Mouse (Mus musculus): ENCODE results near the gene Pou3f1.

The Pou3f1 gene

DNA sequence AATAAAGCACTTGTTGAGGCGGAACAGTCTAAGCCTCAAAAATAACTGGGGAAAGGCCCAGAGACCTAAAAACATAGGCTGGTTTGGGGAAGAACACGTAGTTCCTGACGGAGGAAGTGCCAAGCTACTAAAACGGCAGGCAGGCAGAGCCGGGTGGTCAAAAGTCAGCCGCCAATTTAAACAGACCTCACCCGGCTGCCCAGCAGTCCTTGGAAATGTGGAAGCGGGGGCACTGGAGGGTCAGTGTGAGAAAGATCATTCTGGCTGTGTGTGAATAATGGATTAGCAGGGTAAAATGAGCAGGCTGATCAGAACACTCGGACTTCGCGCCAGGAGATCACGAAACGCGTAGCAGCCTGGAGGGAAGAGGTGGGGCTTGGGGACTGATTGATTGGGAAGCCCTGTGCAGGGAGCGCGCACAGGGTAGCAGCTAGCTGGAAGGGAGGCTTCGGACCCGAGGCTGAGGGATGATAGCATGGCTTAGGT lies 53.4 kb downstream of the Pou3f1 start:
- ChIA-PET CTCF (interaction anchor here in 3 of 4 experiments (0.5 to 2.1 kb wide), 13 partner anchors 9 to 1487 kb away, joined by 3 to 12 read pairs (median 4); partner anchors contain the start of genes Fhl3 (in 2 of the 3), Mtf1 (in 2 of the 3) and Utp11 (in 1 of the 3)), POLR2A (interaction anchor here (0.6 to 3.9 kb wide), 23 partner anchors 9 to 356 kb away, joined by 3 to 48 read pairs (median 4); partner anchors contain the start of genes Fhl3 (in 3 of the 4), Utp11 (in 2 of the 4), Mtf1 (in 1 of the 4) and Snip1 (in 1 of the 4))
